9 mouse cellular contexts compared by ENCODE assay signal in genomic region chr17:32162112-32162850, GRCm38 (mm10). TPM values are rescaled to one million over a fixed set of nuclear protein-coding genes. Genes with fewer than 3 reads are reported as not detected.
A peak's percentile ranks its signal among the peaks of the same experiment; 100 is the strongest.
DNase-seq lines count a peak whose midpoint lies in the region; ATAC-seq lines count a peak whose summit lies in the region.
"Had no signal": no experiment of that assay in that cellular context is flagged by ENCODE, and none has a peak within 500 bp of the region (broad histone marks: within the 10 kb centered on the region; RNA-seq: fewer than 3 reads in every experiment).

No protein-coding gene starts in this region.

- 2% methylated on average over 58 of the region's 58 CpGs for WGBS in hindbrain, embryonic 14.5 days

- peak overlapping the region; percentile 70 for H3K9ac ChIP-seq in hindbrain, embryonic 14.5 days

- H3K4me1 ChIP-seq in hindbrain, embryonic 14.5 days (replicated peaks; ENCODE audit: control insufficient read depth, insufficient read depth, low read length) = peaks cover 19% of the 10 kb centered on the region

- peak overlapping the region; percentile 33; the same call in 1 of the 2 replicates for H3K27ac ChIP-seq in hindbrain, embryonic 14.5 days

- H3K36me3 ChIP-seq in hindbrain, embryonic 14.5 days (replicated peaks; ENCODE audit: control insufficient read depth, insufficient read depth) = peaks cover 6% of the 10 kb centered on the region; the same call in 1 of the 2 replicates

- no peaks in the 10 kb centered on the region for H3K27me3 ChIP-seq in hindbrain, embryonic 14.5 days (ENCODE audit: control insufficient read depth, insufficient read depth, low read length)

- peak overlapping the region; percentile 57 for H3K4me3 ChIP-seq in hindbrain, embryonic 14.5 days (replicated peaks; ENCODE audit: low read length)
- H3K4me3 ChIP-seq: erythroblast, embryonic 14.5 days had no signal

- peak; percentile 72 for DNase-seq in R1 (ENCODE audit: low read depth, low spot score)
- peak; percentile 58 to 80 for DNase-seq in cerebellum, postnatal 14 days
- peak; percentile 36 to 52 for DNase-seq in gastrocnemius, adult 8-10 months (ENCODE audit: low spot score in 2 of 2)
- peak; percentile 70 for DNase-seq in hindbrain, embryonic 14.5 days (ENCODE audit: low spot score)
- DNase-seq in left cerebral cortex, postnatal 10 days (ENCODE audit: extremely low spot score in 1 of 2, low spot score in 2 of 2) = peak; percentile 36 to 86
- peak; percentile 84 to 87 for DNase-seq in lung, postnatal 4 days
- peak; percentile 71 to 76 for DNase-seq in right cerebral cortex, postnatal 10 days (ENCODE audit: low spot score in 2 of 2)
- DNase-seq in urinary bladder, postnatal 4 days (ENCODE audit: low spot score in 2 of 2) = peak; percentile 76 to 87

- H3K9me3 ChIP-seq in hindbrain, embryonic 14.5 days (ENCODE audit: control insufficient read depth, low read length) = no peaks in the 10 kb centered on the region

- peak; percentile 31 for ATAC-seq in hindbrain, embryonic 14.5 days (ENCODE audit: low FRiP score)

- intact Hi-C loops in left cerebral cortex, postnatal 10 days (cut with DNase I) = no loop called here

- peak overlapping the region; percentile 97 for H3K4me2 ChIP-seq in hindbrain, embryonic 14.5 days (replicated peaks)

RNA-seq across cellular contexts. Expression of gene Notch3, which starts 4.4 kb away (rescaled TPM):
- total RNA-seq in gastrocnemius, adult 8-10 months (2022) = 10 to 100 TPM in 1 of 4 experiments, 1 to 10 TPM in 3; 7.3 to 10.6 (median 8.4) TPM
- polyA plus RNA-seq in hindbrain, embryonic 14.5 days (2014; fragmentation: Nextera tagmentation; extraction: Ambion mirVana) = 8.1 and 9.8 TPM in 2 replicates
- total RNA-seq in left cerebral cortex, postnatal 10 days (2021) = 10 to 100 TPM; 18.3 to 18.5 TPM
- polyA plus RNA-seq: erythroblast, embryonic 14.5 days had no signal

RNA-seq across cellular contexts. Expression of gene Ephx3, which starts 27.1 kb away (rescaled TPM):
- under 1 TPM in 2 of 4 experiments, not detected in 2; 0.24 TPM for total RNA-seq in gastrocnemius, adult 8-10 months (2022)
- 0.23 TPM in 1 of 2 replicates, not detected in the other for polyA plus RNA-seq in hindbrain, embryonic 14.5 days (2014; fragmentation: Nextera tagmentation; extraction: Ambion mirVana)
- total RNA-seq in left cerebral cortex, postnatal 10 days (2021) = under 1 TPM; 0.17 to 0.32 TPM
- polyA plus RNA-seq: erythroblast, embryonic 14.5 days had no signal

Comparison
In these comparisons a context has a peak if more than half of its experiments do, and no peak if none do; other contexts are left out.
1. Peak in every context shown above with its lines: DNase-seq, ATAC-seq, H3K4me3 ChIP-seq and H3K27ac ChIP-seq.